Mouse (Mus musculus): Measurements from ENCODE around the gene Lrrc42. TPM values are rescaled to one million over a fixed set of nuclear protein-coding genes. Genes with fewer than 3 reads are reported as not detected.

The Lrrc42 gene
- 9.6 TPM for polyA plus RNA-seq (2017; shearing (Covaris generic))

GRCm38 (mm10) chr4:107253125-107254091 is at the start of gene Lrrc42, which contains the start of gene Hspb11:
Lrrc42 (minus strand) TSS chr4:107253532.
Hspb11 (plus strand) TSS chr4:107253593.

DNA sequence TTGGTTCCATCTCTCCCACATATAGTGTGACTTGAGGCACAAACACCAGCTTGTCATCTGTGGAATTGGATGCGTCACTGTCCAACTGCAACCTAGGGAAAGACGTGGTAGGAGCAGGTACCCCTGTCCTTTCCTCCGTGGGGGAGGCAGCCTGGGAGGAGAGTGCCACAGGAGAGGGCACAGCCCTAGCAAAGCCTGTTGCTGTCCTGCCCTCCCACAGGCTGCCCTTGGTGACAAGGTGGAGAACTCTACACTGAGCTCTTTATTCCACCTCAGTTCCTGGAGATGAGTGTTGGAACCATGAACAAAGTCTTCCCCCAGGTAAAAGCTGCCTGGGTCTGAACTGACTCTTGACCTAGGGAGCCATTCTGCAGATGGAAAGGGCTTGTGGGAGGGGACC is 44.5 kb downstream of the Lrrc42 start, which contains the start of gene Ldlrad1:
Ldlrad1 (plus strand) TSS at position 301 of the 400 bp plus-strand sequence.

Other genes with a start within 250 kb of the Lrrc42 start
- 47.6 TPM for gene Mrpl37, start 186.7 kb downstream of the Lrrc42 start, polyA plus RNA-seq (2017; shearing (Covaris generic))
- gene Cyb5rl, start 186.5 kb downstream of the Lrrc42 start, polyA plus RNA-seq (2017; shearing (Covaris generic)) = 8.2 TPM
- gene Cdcp2, start 156.6 kb downstream of the Lrrc42 start, polyA plus RNA-seq (2017; shearing (Covaris generic)) = 0.27 TPM
- gene Tmem59, start 75.1 kb downstream of the Lrrc42 start, polyA plus RNA-seq (2017; shearing (Covaris generic)) = 281 TPM
- 19.9 TPM for gene Tceanc2, start 74.4 kb downstream of the Lrrc42 start, polyA plus RNA-seq (2017; shearing (Covaris generic))
- gene Ldlrad1, start 44.4 kb downstream of the Lrrc42 start, polyA plus RNA-seq (2017; shearing (Covaris generic)) = not detected
- 6.0 TPM for gene Hspb11, start 61 bp upstream of the Lrrc42 start, polyA plus RNA-seq (2017; shearing (Covaris generic))
- 0.29 TPM for gene Dio1, start 53.6 kb upstream of the Lrrc42 start, polyA plus RNA-seq (2017; shearing (Covaris generic))
- 46.5 TPM for gene Yipf1, start 60.8 kb upstream of the Lrrc42 start, polyA plus RNA-seq (2017; shearing (Covaris generic))
- gene Ndc1, start 114.3 kb upstream of the Lrrc42 start, polyA plus RNA-seq (2017; shearing (Covaris generic)) = 5.1 TPM
- 0.43 TPM for gene Glis1, start 181.1 kb upstream of the Lrrc42 start, polyA plus RNA-seq (2017; shearing (Covaris generic))

All from effector memory CD4-positive, alpha-beta T cell, adult 7 months (primary cell).